Mouse (Mus musculus): Measurements from ENCODE around the gene Kcnk5.

Gene Kcnk5

DNA sequence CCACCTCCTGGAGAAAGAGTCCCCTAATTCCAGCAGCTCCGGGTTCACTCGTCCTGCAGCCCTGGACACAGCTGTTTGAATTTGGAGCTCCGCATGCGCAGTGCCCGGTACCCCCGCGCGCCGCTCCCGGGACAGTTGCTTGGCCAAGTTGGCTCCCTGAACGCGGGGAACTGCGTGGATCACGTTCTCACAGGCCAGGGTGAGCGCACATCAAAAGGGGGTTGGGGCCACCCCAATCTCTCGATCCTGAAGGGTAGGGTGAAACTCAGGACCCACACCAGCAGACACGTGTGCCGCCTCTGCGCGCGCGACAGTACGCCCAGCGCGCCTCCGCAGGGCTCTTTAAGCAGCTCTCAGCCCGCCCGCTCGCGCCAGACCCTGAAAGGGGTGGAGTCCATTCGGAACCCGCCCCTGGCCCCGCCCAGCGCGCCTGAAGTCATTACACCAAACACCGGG, at the start of gene Kcnk5:
Gene Kcnk5 (minus strand): TSS at position 344 of the 456 bp plus-strand sequence.
- DNase-seq, result peak; percentile 73

DNA sequence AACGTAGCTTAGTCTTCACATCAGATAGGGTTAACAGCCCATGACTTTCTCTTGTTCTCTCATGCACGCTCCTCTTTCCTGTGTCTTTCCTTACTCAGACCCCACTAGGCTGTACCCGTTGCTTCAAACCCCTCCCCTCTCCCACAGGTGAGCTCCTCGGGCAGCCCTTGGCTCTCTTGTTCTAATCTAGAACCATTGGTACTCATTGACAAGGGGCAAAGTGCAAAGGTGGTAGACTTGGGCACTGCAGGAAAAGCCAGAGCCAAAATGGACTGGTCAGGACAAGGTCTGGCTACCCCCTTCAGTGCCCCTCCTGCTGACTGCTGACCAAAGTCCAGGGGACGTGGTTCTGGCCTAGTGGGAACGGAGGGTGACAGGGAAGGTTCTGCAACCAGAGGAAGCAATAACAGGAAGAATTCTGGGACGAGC, 48.5 kb upstream of the Kcnk5 start:
- DNase-seq, result no peak

DNA sequence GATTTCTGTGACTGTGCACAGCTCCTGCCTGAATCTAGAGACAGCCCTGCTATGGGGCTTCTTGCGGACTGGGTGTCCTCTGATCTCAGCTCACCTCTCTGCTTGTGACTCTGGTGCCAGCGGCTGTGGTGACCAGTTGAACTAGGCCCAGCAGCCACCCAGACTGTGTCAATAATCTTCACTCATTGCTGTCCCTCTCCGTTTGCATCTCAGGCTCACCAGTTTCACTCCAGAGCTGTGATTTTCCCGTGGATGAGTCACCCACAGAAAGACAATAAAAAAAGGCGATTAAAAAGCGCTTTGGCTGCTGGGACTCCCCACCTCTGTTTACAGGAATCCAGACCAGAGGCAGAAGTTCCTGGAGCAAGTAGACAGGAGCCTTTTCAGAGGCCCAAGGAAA, 47.8 kb upstream of the Kcnk5 start:
- no peak for DNase-seq

DNA sequence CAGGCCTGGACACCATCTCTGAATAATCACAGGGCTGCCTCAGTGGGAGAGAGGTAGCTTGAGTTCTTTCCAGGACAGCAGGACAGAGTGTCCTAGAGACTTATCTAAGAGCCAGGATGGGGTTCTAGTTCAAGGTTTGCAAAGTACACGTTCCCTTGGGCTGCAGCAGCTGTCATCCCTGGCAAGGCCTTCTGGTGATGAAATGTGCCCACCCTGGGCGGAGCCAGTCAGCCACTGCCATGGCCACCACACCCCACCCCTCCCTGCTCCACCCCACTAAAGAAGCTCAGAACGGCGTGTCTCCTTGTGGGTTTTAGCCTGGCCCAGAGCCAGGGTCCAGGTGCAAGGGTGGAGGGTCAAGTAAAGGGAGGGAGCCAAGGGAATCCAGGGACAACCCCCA, 46.7 kb upstream of the Kcnk5 start:
- DNase-seq, result no peak

DNA sequence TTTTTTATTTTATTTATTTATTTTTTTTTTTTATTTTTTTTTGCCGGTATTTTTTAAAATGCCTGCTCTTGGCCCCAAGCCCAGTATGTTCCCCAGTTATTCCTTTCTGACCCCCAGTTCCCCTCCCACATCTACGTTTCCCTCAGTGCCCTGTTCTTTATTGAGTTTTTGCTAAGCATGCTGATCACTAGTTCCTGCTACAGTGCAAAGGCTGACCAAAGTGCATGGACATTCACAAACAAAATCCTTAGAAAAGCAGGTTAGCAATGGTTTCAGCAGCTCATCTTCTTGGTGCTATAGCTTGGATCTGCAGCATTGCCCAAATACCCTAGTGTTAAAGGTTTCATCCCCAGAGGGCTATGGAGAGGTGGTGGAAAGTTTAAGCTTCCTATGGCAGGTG, 45.4 kb upstream of the Kcnk5 start:
- DNase-seq, result no peak

DNA sequence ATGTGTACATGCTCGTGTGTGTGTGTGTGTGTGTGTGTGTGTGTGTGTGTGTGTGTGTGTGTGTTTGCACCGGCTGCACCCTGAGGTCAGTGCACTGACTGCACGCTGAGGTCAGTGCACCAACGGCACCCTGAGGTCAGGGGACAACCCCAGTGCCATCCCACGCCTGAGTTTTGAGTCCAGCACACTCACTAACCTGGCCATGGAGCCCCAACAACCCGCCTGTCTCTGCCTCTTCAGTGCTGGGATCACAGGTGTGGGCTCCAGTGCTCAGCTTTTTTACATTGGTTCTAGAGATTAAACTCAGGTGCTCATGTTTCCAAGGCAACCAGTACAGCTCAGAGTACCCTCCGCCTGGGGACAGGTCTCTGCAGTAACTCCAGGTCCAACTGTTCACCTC, 44.9 kb upstream of the Kcnk5 start:
- DNase-seq, result no peak

DNA sequence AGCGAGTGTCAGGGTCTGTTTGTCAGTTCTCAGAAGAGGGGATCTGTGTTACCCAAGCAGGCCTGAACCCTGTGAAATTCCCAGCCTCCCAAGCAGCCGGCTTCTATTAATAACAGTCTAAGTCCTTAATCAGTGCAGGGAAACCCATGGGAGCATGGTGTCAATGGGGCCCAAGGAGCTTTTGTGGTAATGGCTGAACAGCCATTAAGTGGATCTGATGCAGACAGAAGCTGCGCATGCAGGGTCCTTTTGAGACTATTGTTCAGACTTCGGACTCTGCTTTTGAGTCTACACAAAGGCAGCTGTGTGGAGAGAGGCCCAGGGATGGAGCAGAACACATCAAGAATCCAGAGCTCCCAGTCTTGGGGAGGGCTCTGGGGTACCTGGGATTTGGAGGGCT, 43.9 kb upstream of the Kcnk5 start:
- no peak for DNase-seq

DNA sequence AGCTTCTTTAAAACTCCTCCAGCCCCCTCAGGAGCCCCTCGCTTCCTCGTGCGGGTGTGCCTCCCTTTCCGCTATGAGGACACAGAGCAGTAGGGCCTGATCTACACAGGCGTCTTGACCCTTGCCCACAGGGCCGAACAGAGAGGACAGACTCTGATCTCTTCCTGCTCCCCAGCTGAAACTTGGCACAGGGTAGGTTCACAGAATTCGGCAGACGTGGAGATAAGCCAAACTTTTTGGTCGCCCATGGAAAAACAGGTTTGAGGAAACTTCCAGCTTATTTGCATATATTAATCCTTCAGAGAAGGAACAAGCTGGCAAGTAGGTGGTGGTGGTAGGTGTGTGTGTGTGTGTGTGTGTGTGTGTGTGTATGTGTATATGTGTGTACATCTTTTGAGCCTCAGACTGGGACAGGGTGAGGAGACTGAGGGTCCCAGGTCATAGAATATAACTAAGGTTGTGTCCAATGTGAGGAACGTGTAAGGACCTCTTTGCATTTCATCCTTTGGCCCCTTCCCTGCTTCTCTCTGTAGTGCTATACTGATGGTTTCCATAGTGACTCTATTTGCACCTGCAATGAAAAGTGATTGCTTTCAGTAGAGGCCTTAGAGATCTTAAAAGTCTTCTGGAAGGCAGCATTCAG, 43.1 kb upstream of the Kcnk5 start:
- no peak for DNase-seq

DNA sequence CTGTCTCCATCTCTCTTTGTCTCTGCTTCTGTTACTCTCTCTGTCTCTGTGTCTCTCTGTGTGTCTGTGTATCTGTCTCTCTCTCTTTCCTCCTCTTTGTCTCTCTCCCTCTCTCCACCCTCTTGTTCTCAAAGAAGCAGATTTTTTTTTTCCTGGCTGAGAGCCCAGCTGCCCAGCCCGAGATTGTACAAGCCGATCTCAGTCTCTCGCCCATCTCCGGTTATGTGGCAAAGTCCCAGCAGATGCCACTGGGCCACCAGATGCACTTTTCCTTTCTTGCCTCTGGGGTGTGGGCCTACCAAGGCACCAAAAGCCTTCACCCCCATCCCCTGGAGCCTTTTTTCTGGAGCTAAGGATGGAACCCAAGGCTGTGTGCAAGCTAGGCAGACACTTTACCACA, 42.6 kb upstream of the Kcnk5 start:
- DNase-seq, result no peak

DNA sequence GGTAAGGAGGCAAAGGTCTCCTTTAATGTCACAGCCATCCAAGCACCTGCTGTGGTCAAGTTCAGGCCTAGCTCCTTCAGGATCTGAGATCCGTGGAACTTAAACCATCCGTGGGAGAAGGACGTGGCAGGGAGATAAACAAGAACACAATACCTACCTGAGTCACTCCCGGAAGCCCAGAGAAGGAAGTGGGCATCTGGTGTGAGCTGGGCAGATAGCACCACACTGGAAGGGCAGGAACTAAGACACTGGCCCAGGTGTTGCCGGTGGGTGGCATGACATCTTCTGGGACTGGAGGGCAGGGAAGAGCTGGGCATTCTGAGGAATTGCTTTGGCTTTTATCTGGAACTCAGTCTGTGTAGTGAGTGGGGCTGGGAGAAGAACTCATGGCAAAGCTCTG, 41.6 kb upstream of the Kcnk5 start:
- DNase-seq, result no peak

DNA sequence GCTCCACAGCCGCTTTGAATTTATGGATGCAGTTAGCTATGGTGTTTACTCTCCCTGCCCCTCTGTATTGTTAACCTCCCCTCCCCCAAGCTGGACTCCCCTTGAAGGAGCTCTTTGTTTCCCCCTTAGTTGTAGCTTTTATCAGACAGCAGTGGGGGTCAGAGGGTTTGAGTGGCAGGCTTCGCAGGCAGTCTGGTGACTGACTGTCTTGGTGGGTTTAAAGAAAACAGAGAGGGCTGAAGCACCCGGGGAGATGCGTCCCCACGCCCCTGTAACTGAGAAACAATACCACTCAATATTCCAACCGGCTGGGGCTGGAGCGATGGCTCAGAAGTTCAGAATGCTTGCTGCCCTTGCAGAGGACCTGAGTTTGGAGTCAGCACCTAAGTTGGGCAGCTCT, 39.5 kb upstream of the Kcnk5 start:
- no peak for DNase-seq

DNA sequence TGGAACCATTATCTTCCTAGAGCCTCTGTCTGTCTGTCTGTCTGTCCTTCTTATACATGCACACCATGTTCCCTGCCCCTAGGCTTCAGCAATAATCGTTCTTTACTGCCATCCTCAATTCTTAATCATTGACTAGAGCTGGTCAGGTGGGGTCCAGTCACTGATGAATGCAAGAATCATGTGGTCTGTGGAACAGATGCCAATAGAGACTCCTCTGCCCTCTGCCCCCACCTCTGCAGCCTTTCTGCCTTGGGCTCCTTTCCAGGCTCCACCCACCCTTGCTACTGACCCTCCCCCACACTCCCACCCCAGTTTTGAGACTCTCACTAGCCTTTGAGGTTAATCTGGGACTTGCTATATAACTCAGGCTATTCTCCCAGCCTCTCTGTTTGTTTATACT, 38.2 kb upstream of the Kcnk5 start:
- no peak for DNase-seq

DNA sequence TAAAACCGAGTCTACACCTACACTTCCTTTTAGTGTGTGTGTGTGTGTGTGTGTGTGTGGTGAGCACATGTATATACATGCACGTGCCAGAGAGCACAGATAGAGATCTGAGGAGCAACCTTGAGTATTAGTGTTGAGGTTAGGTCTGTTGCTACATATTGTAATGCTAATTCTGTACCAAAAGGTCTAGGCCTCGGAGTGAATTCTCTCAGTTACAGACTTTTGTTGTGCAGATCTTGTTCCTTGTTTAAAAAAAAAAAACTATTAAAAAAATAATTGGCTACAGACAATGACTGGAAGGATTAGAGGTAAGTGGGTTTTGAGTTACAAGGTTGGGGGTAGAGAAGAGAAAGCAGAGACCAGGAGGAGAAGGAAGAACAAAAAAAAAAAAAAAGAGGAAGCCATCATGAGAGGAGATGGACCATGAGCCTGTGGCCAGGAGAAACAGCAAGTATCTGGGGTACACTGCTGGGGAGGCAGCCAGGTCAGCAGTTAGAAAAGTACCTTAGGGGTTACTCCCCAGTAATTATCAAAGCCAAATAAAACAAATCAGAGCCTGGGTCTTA, 35.8 kb upstream of the Kcnk5 start:
- DNase-seq, result no peak

DNA sequence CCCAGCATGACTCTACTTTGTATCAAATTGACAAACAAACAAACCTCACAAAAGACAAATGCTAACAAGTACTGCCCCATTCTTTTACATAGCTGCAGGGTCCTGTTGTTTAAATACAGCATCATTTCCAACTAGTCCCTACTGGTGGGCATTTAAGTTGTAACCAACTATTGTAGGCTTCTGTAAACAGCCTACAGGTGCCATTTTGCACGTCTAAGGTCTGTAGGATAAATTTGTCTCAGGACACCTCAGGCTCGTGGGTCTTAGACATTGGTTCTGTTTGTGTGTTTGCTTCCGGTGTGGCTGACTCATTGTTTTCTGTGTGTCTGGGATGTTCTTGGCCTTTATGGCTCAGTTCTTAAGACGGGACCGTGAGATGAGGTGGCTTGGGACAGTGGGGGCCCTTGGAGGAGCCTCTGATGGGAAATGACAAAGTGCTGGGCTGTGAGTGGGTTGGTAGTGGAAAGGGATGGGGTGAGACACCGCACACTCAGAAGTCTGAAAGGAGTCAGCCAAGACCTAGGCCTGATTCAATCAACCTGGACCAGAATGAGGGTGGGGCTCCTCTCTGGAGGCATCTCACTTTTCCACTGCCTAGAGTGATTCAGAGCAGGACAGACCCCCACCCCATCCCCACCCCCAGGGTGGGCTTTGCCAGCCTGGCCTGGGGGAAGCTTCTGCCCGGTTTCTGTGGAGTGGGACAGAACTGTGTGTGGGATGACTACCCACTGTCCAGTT, 35.1 kb upstream of the Kcnk5 start:
- DNase-seq, result no peak

DNA sequence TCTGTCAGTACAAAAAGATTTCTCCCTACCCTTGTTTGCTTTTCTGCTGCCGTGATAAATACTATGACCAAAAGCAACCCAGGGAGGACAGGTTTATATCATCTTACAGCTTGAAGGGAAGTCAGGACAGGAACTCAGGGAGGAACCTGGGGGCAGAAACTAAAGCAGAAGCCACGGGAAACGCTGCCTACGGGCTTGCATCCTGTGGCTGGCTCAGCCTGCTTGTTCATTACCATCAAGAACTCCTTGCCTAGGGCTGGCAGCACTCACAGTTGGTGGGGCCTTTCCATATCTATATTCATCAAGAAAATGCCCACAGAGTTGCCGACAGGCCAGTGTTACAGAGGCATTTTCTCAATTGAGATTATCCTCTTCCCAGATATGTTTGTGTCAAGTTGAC, 34.2 kb upstream of the Kcnk5 start:
- DNase-seq, result no peak

DNA sequence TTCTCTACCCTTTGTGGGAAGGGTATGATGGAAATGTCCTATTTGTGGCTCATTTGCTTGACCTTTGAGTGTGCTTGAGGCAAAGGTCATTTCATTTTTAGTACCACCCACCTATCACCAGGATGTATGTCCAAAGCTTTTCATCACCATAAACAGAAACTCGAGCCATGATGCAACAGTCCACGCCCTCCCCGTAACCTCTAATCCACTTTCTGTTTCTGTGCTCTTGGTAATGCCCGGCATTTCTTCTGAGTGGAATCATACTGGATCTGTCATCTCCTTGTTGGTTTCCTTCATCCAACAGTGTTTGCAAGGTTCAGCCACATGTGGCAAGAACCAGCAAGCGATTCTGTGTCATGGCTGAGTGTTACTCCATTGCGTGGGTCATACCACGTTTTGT, 32.5 kb upstream of the Kcnk5 start:
- DNase-seq, result no peak

DNA sequence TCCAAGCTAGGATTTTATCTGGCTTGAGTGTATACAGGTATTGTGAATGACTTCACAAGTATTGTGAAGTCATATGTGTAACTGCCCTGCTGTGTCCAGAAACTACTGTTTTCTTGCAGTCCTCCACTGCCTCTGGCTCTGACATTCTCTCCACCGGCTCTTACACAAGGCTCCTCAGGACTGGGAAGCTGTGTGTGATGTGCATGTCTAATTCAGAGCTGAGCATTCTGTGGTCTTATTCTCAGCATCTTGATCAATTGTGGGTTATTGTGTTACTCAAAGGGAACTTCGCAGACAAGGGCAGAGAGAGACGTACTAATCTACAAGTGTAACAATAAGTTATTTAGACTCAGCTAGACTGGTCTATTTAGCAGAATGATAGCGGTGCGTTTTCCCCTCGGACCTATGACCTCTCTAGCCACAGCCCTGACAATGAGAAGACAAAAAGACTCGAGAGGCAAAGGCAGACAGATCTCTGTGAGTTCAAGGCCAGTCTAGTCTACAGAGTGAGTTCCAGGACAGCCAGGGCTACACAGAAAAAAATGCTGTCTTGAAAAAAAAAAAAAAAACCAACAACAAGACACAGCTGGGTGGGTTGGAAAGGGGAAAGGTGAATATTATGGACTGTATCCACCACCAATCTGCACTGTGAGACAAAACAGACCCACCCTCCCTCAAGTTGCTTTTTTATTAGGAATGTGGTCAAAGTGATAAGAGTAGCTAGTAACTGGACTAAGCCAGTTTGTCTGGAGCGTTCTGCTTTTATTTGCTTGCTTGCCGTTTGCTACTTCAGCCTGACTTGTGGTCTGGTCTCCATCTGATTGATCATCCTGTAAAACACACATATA, 30.4 kb upstream of the Kcnk5 start:
- no peak for DNase-seq

DNA sequence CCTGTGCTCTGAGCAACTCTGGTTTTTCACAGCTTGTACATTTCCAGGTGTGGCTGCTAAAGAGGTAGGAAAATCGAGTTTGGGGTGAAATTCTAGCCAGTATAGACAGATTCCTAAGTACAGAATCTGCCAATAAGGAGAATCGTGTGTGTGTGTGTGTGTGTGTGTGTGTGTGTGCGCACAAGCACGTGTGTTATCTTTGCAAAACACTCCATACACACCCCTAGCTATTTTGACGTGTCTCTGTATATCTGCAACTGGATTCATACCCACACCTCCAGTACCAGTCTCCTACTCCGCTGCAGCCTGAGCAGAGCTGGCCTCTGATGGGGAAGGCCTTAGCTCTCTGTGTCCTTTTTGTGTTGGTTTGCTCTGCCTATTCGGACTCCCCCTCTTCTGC, 28.3 kb upstream of the Kcnk5 start:
- no peak for DNase-seq

DNA sequence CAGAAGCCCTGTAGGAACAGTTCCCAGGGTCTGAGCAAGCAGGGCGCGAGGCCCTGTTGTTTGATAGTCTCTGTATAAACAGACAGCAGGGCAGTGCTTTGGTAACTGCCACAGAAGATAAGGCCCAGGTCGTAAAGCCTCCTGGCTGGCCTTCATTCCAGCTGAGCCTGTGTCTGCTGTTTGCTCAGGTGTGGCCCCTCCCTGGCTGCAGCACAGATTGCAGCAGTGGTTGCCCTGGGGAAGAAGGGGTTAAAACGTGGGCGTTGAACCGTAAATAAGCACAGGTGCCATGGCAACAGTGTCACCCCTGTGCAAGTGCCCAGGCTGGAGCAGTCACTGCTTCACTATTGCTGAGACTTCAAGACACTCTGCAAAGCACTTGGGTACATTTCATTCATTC, 26.8 kb upstream of the Kcnk5 start:
- no peak for DNase-seq

DNA sequence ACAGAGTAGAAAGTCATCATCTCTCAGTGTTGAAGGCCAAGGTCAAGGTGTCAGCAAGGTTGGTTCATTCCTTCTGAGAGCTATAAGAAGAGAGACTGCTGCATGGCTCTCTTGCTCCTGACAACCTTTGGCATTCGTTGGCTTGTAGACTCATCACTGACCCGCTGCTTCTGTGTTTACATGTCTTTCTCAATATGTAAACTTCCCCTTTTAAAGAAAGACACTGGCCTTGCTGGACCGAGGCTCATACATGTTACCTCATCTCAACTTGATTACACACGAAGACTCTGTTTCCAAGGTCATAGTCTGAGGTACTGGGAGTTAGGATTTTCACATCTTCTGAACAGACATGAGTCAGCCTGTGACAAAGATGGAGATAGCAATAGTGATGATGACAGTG, 24.1 kb upstream of the Kcnk5 start:
- no peak for DNase-seq

DNA sequence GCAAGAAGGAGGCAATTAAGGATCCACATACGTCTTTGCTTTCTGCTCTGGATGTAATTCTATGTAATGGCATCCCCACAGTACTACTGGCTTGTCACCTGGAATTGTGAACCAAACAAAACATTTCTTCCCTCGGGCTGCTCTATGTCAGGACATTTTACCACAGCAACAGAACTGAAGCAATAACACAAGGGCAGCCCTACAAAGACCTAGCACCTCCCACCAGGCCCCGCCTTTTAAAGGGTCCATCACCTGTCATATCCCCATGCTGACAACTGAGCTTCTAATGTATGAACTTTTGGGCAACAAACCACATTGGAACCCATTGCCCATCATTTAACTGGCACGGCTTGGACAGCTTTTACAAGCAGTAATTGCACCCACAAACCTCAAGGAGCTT, 21.7 kb upstream of the Kcnk5 start:
- DNase-seq, result no peak

DNA sequence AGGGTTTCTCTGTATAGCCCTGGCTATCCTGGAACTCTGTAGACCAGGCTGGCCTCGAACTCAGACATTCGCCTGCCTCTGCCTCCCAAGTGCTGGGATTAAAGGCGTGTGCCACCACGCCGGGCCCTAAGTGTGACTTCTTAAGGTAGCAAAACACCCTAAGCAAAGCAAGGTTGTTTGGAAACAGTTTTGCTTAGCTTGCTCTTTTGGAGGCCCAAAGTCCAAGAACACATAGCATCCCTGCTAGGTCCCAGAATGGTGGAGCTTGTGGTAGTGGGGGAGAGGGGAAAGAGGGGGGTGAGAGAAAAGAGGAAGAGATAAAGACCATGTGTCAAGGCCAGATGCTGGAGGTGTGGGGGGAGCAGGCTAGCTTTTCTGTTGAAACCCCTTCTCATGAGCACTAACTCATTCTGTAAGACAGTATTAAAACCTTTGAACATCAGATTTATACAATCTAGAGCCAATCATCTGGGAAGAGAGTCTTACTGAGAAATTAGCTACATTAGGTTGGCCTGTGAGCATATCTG, 21.1 kb upstream of the Kcnk5 start:
- no peak for DNase-seq

DNA sequence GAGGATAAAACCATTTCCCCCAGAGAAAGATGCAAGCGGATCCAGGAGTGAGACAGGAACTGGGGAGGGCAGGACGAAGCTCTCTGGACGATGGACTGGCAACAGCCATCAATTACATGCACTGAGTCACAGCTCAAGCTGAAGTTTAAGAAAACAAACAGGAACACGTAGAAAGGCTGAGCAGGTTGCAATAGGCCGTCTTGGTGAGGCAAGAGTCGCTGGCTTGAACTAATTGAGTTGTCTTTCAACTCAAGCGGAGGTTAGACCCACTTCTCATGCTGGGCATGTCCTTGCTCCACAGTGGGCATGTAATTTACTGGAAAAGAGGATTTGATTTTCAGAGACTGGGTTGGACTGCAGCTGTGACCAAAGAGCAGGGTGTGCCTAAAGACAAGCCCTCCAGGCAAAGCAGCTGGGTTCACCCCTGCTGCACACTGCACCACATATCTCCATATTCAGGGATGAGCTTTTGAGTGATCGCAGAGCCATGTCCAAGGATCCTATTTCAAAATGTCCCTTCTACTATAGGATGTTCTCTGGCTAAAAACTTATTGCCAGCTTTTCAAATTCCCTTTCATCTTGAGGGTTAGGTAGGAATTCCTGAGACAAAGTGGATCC, 19.6 kb upstream of the Kcnk5 start:
- DNase-seq, result no peak
